Mouse (Mus musculus): ENCODE data around the gene Adar. TPM values are rescaled to one million over a fixed set of nuclear protein-coding genes. Genes with fewer than 3 reads are reported as not detected.

The Adar gene
- total RNA-seq (2021) = 100 to 1,000 TPM; 137 to 151 TPM
- long read RNA-seq, experiment 1, full-length matches to known transcripts = 12 of 93 reads
- long read RNA-seq, experiment 1, partial matches to known transcripts = 73 of 93 reads
- long read RNA-seq, experiment 1, other reads (novel, unspliced or antisense) = 8 of 93 reads
- long read RNA-seq, experiment 2, full-length matches to known transcripts = 8 of 57 reads
- long read RNA-seq, experiment 2, partial matches to known transcripts = 24 of 57 reads
- long read RNA-seq, experiment 2, other reads (novel, unspliced or antisense) = 25 of 57 reads

GRCm38 (mm10) chr3:89714359-89715206, at the start of gene Adar:
Adar (plus strand) TSS chr3:89715022.
- peak; percentile 94 to 95 for DNase-seq (ENCODE audit: low spot score in 2 of 2)

DNA sequence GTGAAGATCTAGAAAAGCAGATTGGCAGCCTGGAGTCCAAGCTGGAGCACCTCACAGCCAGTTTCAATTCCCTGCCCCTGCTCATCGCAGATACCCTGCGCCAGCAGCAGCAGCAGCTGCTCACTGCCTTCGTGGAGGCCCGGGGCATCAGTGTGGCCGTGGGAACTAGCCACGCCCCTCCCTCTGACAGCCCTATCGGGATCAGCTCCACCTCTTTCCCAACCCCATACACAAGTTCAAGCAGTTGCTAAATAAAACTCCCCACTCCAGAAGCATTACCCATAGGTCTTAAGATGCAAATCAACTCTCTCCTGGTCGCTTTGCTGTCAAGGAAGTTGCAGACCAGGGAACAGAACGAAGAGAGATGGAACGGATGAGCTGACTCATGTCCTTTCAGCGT, 47.7 kb upstream of the Adar start:
- no peak for DNase-seq (ENCODE audit: low spot score in 2 of 2)

DNA sequence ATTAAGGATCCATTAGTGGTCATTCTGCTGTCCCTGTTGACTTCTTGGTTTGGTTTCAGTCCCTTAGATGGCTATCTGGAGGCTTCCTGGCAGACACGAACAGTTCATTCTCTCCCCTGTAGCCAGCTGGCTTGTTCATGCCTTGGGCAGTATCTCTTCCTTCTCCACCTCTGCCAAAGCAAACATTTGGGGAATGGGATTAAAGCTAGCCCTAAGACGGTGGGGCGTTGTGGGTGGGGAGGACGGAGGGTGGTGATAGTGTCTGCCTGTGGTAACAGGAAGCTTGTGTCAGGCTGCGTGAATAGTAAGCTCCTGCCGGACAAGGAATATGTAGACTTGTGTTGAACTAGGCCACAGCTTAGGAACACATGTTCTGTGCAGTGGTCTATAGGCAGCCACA, 43.5 kb upstream of the Adar start:
- DNase-seq (ENCODE audit: low spot score in 2 of 2) = no peak

DNA sequence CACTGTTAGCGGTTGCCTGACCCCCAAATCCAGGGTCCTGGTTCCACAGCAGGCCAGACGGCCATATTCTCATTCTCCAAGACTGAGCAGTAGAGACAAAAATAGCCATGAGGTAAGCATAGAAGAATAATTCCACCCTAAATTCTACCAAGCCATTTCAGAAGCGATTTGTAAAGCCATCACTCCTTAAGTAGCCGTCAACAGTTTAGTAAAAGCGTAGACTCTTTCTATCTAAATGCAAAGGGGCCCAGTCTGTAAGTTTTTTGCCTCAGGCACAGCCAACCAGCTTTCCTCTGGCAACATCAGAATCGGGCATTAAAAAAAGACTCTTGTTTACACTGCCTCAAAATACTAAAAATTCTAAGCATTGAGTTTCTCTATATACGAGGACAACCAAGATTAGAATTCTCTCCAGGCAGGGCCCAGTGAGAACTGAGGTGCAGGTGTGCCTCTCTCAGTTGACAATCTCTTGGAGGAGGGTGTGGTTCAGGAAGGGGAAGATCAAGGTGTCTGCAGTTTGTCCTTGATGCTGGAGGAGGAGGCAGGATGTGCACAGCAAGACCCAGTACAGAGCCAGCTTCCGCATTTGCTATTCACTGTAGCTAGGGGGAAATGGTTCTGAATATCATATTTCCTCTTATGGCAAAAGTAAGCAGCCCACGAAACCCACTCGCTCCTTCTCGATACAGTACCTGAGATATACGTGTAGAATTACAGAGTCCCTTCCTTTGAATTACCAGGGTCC, 42.1 kb upstream of the Adar start:
- DNase-seq (ENCODE audit: low spot score in 2 of 2) = no peak

- no peak for DNase-seq (ENCODE audit: low spot score in 2 of 2)
Measured at GRCm38 (mm10) chr3:89677617-89678016, 37.2 kb upstream of the Adar start.

DNA sequence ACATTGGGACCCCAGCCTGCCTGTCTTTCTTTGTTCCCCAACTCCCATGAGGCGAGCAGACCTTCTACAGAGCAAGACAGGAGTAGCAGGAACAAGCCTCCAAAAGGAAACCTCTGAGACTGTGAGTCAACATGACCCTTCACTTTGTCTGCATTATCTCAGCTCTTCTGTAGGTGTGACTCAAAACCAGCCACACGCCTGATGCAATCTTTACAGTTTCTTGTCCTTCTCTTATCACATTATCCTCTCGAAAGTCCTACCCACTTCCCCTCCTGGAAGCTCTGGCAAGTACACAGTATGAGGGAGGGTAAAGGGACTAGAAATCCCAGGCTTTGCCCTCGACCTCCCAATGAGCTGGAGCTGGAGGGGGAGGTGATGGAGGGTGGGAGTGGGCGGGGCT, 28.8 kb upstream of the Adar start:
- DNase-seq (ENCODE audit: low spot score in 2 of 2) = no peak

DNA sequence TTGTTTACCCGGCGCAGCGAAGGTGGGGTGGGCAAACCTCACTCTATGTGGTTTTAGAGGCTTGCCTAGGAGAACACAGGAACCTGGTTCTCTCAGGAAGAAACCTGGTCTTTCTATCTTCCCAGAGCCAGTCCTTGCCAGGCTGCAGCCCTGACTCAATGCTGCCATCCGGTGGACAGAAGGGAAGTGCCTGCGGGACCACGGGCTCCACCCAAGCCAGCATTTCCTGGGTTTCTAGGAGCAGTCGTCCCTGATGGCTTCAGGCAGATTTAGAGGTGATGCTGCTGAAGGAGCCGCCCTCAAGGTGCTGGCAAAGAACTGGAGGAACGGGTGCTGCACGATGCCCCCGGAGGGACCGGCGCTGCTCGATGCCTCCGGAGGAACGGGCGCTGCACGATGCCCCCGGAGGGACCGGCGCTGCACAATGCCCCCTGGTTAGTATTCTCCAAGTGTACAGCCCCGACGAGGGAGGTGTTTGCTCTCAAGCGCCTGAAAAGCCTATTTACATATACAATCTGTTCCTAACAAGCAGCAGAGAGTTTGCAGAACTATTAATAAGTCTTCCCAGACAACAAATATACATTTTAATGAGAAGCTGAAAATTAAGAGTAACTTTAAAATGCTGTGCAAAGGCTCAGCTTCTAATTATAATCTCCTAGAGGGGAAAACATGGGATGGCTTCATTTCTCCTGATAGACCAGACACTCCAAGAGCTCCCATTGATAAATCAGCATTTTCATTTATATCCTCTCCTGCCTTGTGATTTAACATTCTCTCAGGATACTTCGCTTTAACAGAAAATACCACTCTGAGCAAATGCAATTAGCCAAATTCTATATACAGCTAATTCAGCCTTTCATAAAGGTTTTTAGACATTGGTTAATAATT, 25.9 kb upstream of the Adar start:
- peak; percentile 93 to 97 for DNase-seq (ENCODE audit: low spot score in 2 of 2)

GRCm38 (mm10) chr3:89691776-89692175, 23.0 kb upstream of the Adar start:
- no peak for DNase-seq (ENCODE audit: low spot score in 2 of 2)

DNA sequence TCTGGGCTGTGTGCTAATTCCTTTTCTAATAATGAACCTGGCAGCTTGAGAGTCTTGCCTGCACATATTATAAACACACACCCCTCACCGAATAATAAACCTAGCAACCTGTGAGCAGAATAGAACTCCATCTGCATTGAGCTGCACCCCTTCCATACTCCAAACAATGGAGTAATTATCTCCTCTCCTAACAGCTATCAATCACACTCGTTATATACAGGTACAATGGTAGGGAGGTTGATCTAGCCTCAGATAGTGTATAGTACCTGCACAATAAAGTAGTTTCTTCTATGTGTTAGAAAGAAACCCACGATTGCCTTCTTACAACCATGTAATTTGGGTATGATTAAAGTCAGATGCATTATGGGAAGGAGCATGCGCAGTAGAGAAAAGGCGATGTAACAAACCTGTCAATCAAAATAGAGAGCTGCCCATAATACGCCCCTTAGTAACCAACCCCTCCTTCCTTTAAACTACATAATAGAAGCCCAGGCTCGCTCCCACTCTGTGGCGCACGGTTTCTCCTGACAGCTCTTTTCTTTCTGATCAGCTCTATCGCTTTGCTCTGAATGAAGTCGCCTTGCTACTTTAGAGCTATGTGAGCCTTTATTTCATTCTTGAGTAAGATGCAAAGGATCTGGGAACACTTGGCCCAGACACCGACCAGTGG, 18.5 kb upstream of the Adar start:
- DNase-seq (ENCODE audit: low spot score in 2 of 2) = peak; percentile 7 to 24

DNA sequence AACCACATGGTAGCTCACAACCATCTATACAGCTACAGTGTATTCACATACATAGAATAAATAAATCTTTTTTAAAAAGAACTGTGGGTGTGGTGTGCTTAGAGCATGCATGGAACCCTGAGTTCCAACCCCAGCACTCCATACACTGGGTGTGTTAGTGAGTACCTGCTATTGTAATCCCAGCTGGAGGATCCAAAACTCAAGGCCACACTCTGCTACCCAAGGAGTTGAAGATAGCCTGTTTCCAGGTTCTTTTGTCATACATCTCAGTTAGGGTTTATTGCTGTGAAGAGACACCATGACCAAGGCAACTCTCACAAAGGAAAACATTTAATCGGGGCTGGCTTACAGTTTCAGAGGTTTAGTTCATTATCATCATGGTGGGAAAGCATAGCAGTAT, 15.9 kb upstream of the Adar start:
- DNase-seq (ENCODE audit: low spot score in 2 of 2) = no peak

DNA sequence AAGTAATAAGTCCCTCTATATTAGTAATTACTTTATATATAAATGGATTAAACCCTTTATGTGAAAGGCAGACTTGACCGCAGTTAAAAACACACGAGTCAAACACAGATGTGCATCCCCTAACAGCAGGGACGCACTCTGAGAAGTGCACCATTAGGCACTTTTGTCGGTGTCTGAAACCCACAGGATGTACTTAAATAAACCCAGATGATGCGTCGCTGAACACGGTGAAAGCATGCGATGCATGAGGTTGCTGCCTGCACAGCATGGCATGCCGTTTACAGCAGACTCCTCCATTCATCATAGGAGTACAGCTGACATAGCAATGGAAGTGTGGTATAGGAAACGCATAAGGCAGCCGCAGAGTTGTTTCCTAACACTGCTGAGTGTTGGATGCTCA, 14.4 kb upstream of the Adar start:
- DNase-seq (ENCODE audit: low spot score in 2 of 2) = no peak

DNA sequence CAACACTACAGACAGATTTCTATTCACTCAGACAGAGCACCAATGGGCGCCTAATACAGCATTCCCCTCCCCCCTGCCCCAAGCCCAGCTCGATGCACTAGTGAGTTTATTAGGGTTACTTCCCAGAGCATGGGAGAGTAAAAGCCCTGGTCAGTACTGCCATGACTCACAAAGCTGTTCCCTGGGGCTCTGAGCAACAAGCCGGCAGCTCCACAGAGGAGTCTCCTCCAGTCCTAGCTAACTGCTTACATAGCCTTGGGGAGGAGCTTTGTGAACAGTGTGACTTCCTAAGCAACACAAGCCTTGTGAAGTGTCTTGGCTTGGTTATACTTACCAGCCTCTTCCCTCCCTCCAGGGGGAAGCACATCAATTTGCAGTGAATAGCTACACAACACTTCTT, 11.2 kb upstream of the Adar start:
- no peak for DNase-seq (ENCODE audit: low spot score in 2 of 2)

GRCm38 (mm10) chr3:89704064-89704463, 10.8 kb upstream of the Adar start:
- peak in 1 of 2 experiments; percentile 9 for DNase-seq (ENCODE audit: low spot score in 2 of 2)

- DNase-seq (ENCODE audit: low spot score in 2 of 2) = peak in 1 of 2 experiments; percentile 56
Measured at GRCm38 (mm10) chr3:89715207-89715966, 565 bp downstream of the Adar start.

GRCm38 (mm10) chr3:89715967-89716256, 1.1 kb downstream of the Adar start:
- DNase-seq (ENCODE audit: low spot score in 2 of 2) = no peak

DNA sequence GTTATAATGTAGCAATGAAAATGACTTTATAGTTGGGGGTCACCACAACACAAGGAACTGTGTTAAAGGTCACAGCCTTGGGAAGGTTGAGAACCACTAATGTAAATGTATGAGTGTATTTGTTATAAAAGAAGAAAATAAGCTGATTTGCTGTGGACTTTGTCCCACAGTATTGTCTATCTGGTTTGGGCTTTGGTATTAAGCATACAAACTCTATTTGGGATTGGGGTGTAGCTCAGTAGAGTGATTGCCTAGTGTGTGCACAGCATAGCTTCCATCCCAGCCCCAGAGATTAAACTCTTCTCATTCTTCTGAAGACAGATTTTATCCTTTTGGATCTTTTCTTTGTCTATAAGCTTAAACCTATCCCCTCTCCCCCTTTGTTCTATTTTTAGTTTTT, 7.2 kb downstream of the Adar start:
- DNase-seq (ENCODE audit: low spot score in 2 of 2) = no peak

DNA sequence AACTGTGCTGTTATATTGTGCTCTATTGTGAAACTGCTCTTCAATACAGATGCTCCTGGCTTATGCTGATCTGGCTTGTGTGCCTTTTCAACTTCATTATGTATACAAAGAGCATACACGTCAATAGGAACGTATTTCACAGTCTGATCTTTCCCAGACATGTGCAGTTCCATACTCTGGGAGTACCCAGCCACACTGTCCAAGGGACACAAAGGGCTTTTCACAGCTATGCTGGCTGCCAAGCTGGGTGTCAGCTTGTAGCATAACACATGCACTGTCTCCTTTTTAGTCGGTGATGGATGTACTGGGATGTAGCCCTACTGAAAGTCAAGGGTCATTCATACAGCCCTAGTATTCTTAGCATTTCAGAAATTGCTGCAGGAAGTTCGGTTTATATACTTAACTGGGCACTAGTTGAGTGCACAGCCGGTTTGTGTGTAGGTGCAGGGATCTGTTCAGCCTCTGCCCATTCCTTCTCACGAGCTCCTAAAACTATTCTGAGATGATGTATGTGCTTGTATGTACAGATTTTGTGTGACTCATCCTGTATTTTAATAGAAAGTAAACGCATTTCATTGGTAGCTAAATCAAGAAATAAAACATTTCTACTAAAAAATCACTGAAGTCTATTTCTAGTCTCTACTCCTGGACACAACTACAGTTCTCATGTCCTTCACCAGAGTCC, 8.7 kb downstream of the Adar start:
- DNase-seq (ENCODE audit: low spot score in 2 of 2) = no peak

DNA sequence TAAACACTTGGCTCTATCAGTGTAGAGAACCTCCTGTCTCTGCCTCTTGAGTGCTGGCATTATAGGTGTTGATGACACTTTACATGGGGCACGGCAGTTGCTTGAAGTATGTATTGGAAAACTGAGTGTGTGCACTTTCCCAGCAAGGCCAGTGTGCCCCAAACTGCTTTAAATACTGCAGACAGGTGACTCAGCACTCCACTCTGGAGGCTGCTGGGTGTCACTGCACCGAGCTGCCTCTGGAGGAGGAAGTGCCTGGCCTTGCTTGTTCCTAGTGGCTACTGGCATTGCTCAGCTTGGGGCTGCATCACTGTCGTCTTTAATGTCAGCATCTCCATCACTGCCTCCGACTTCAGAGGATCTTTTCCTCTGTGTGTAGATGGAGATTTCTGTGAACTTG, 12.2 kb downstream of the Adar start:
- DNase-seq (ENCODE audit: low spot score in 2 of 2) = peak in 1 of 2 experiments; percentile 36

GRCm38 (mm10) chr3:89728848-89729247, 14.0 kb downstream of the Adar start:
- DNase-seq (ENCODE audit: low spot score in 2 of 2) = no peak

Data from left cerebral cortex, adult 18-20 months (tissue).